Mouse (Mus musculus) stomach, postnatal 0 days (tissue): ENCODE results near the gene Ptpro. TPM values are rescaled to one million over a fixed set of nuclear protein-coding genes. Genes with fewer than 3 reads are reported as not detected.

ENCODE experiments used
- ATAC-seq: fragments of 200-750 bp; cut with Nextera tagmentation; 2 replicates; pipeline ENCODE4 v1.8.0; 2017; ENCODE audit not compliant: low FRiP score, low TSS enrichment
- DNase-seq: peaks from one replicate; pipeline ENCODE4 v3.0.0-alpha.2; 2016; ENCODE audit warnings: low spot score
- H3K27ac ChIP-seq: fragments of 300-500 bp; sonication (generic); replicated peaks from 2 replicates; pipeline ENCODE4 v1.5.1; 2014; ENCODE audit warnings: mild to moderate bottlenecking, control low read depth
- H3K27me3 ChIP-seq: fragments of 300-500 bp; sonication (generic); 2 replicates; pipeline ENCODE4 v1.6.1; 2014; ENCODE audit warnings: low read length; ENCODE audit not compliant: control insufficient read depth, insufficient read depth
- H3K36me3 ChIP-seq: fragments of 300-500 bp; sonication (generic); 2 replicates; pipeline ENCODE4 v1.6.1; 2014; ENCODE audit warnings: low read length, mixed read lengths; ENCODE audit not compliant: control insufficient read depth, insufficient read depth
- H3K4me1 ChIP-seq: fragments of 300-500 bp; sonication (generic); replicated peaks from 2 replicates; pipeline ENCODE4 v1.6.1; 2014; ENCODE audit warnings: antibody characterized with exemption; ENCODE audit not compliant: control insufficient read depth, insufficient read depth
- H3K4me2 ChIP-seq: fragments of 300-500 bp; sonication (generic); replicated peaks from 2 replicates; pipeline ENCODE4 v1.6.1; 2014; ENCODE audit warnings: low read depth, mild to moderate bottlenecking, control low read depth, moderate library complexity
- H3K4me3 ChIP-seq: fragments of 300-500 bp; sonication (generic); 2 replicates; pipeline ENCODE4 v1.5.1; 2014; ENCODE audit warnings: low read depth, low read length, control low read depth
- H3K9ac ChIP-seq: fragments of 300-500 bp; sonication (generic); 2 replicates; pipeline ENCODE4 v1.6.1; 2014; ENCODE audit warnings: mild to moderate bottlenecking, low read length, control low read depth, mixed read lengths
- H3K9me3 ChIP-seq: fragments of 300-500 bp; sonication (generic); 2 replicates; pipeline ENCODE4 v1.6.1; 2016; ENCODE audit warnings: low read length; ENCODE audit not compliant: control insufficient read depth
- CTCF ChIP-seq: IDR thresholded peaks from 2 replicates; pipeline ENCODE4 v1.5.1; 2016; ENCODE audit warnings: antibody characterized with exemption, low read depth, mild to moderate bottlenecking, moderate library complexity
- EP300 ChIP-seq: optimal IDR thresholded peaks from 2 replicates; pipeline ENCODE3; 2016; ENCODE audit warnings: antibody characterized with exemption
- WGBS: fragments of 180-500 bp; shearing (Covaris S2); extraction: QIAGEN DNeasy Blood & Tissue Kit; methylation state at CpG from one replicate; pipeline ENCODE4 v1.1.7; 2014; 5-methylcytosine and 5-hydroxymethylcytosine counted together
- polyA plus RNA-seq: library from polyadenylated mRNA; unstranded; fragments of >200 nt; fragmentation: Nextera tagmentation; extraction: Ambion mirVana; gene quantifications from 2 replicates; pipeline ENCODE4 v1.2.1, GENCODE M21; 2015

Ptpro gene
- polyA plus RNA-seq, 1 experiment from 2014 or later = 2.4 TPM

GRCm38 (mm10) chr6:137282050-137282449 lies 29.9 kb downstream of the Ptpro start:
- Histone ChIP-seq H3K9me3 (no peaks in the 10 kb centered on the region), H3K4me1 (no peaks in the 10 kb centered on the region), H3K4me2 (no peak overlapping the region), H3K27me3 (no peaks in the 10 kb centered on the region), H3K4me3 (no peak overlapping the region), H3K36me3 (no peaks in the 10 kb centered on the region), H3K27ac (no peak overlapping the region), H3K9ac (no peak overlapping the region)
- ATAC-seq (no peak), DNase-seq (no peak)
- 57% methylated on average over 7 of the region's 7 CpGs for WGBS
- TF ChIP-seq EP300 (no peak), CTCF (no peak)

- ATAC-seq = no peak
- Histone ChIP-seq H3K9me3 (no peaks in the 10 kb centered on the region), H3K4me1 (no peaks in the 10 kb centered on the region), H3K4me2 (no peak overlapping the region), H3K27me3 (no peaks in the 10 kb centered on the region), H3K9ac (no peak overlapping the region), H3K4me3 (no peak overlapping the region), H3K36me3 (no peaks in the 10 kb centered on the region), H3K27ac (no peak overlapping the region)
- TF ChIP-seq CTCF = no peak
- no peak for TF ChIP-seq EP300
- DNase-seq = no peak
- WGBS = 82% methylated on average over 6 of the region's 6 CpGs
Measured at GRCm38 (mm10) chr6:137286376-137286775, 34.3 kb downstream of the Ptpro start.

- no peak overlapping the region for H3K27ac ChIP-seq
- H3K4me3 ChIP-seq = no peak overlapping the region
- 73% methylated on average over 7 of the region's 7 CpGs for WGBS
- no peaks in the 10 kb centered on the region for H3K36me3 ChIP-seq
- no peaks in the 10 kb centered on the region for H3K9me3 ChIP-seq
- no peak overlapping the region for H3K4me2 ChIP-seq
- DNase-seq = no peak
- TF ChIP-seq CTCF = no peak
- no peak for TF ChIP-seq EP300
- H3K4me1 ChIP-seq = no peaks in the 10 kb centered on the region
- H3K9ac ChIP-seq = no peak overlapping the region
- no peak for ATAC-seq
- no peaks in the 10 kb centered on the region for H3K27me3 ChIP-seq
Measured at GRCm38 (mm10) chr6:137287788-137288187, 35.7 kb downstream of the Ptpro start.

- ATAC-seq (no peak), DNase-seq (no peak)
- no peak overlapping the region for H3K9ac ChIP-seq
- H3K27ac ChIP-seq = no peak overlapping the region
- no peak overlapping the region for H3K4me3 ChIP-seq
- H3K4me1 ChIP-seq = no peaks in the 10 kb centered on the region
- no peaks in the 10 kb centered on the region for H3K36me3 ChIP-seq
- no peaks in the 10 kb centered on the region for H3K9me3 ChIP-seq
- H3K27me3 ChIP-seq = no peaks in the 10 kb centered on the region
- no peak overlapping the region for H3K4me2 ChIP-seq
- TF ChIP-seq CTCF = no peak
- TF ChIP-seq EP300 = no peak
- 87% methylated on average over 5 of the region's 5 CpGs for WGBS
Measured at GRCm38 (mm10) chr6:137288264-137288663, 36.1 kb downstream of the Ptpro start.

GRCm38 (mm10) chr6:137292421-137292820 lies 40.3 kb downstream of the Ptpro start:
- WGBS = 74% methylated on average over 2 of the region's 2 CpGs
- no peak for DNase-seq
- no peak overlapping the region for H3K27ac ChIP-seq
- no peak overlapping the region for H3K4me2 ChIP-seq
- no peaks in the 10 kb centered on the region for H3K36me3 ChIP-seq
- no peak for TF ChIP-seq CTCF
- no peak for TF ChIP-seq EP300
- no peak overlapping the region for H3K9ac ChIP-seq
- no peak overlapping the region for H3K4me3 ChIP-seq
- no peaks in the 10 kb centered on the region for H3K9me3 ChIP-seq
- H3K4me1 ChIP-seq = no peaks in the 10 kb centered on the region
- H3K27me3 ChIP-seq = no peaks in the 10 kb centered on the region
- ATAC-seq = no peak

GRCm38 (mm10) chr6:137294973-137295820 lies 43.1 kb downstream of the Ptpro start:
- Histone ChIP-seq H3K4me2 (no peak overlapping the region), H3K9ac (no peak overlapping the region), H3K9me3 (no peaks in the 10 kb centered on the region), H3K36me3 (no peaks in the 10 kb centered on the region), H3K4me1 (no peaks in the 10 kb centered on the region), H3K27ac (no peak overlapping the region), H3K27me3 (no peaks in the 10 kb centered on the region), H3K4me3 (no peak overlapping the region)
- ATAC-seq (no peak), DNase-seq (no peak)
- WGBS = 70% methylated on average over 20 of the region's 20 CpGs
- TF ChIP-seq EP300 = no peak
- no peak for TF ChIP-seq CTCF
